Mouse (Mus musculus): Measurements from ENCODE around the gene Prf1. TPM values are rescaled to one million over a fixed set of nuclear protein-coding genes. Genes with fewer than 3 reads are reported as not detected.

The Prf1 gene
- 0.65 and 1.3 TPM in 2 replicates for polyA plus RNA-seq (2012; rRNA removed)

DNA sequence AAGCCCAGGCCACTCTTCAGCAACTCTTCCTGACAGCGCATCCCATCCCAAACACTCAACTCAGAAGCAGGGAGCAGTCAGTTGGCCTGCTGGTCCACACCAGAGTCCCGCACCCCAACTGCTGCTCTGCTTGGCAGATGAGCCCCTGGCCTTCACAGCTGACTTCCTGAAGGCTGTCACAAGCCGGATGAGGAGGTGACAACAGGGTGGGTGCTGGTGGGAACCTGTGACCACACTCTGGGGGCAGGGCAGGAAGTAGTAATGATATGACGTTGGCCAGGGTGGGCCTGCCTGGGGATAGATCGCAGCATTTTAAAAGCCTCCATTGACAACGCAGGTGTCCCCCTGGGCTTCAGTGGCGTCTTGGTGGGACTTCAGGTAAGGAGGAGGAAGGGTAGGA, at the start of gene Prf1:
TSS of gene Prf1 (plus strand) at position 357 of the 400 bp plus-strand sequence.
- no peaks in the 10 kb centered on the region for H3K4me1 ChIP-seq (ENCODE audit: control insufficient read depth, insufficient read depth, insufficient read length, low read length)
- H3K4me3 ChIP-seq (ENCODE audit: low read depth, low read length), result peak within 1 kb of the TSS; percentile 19; the same call in 1 of the 2 replicates
- H3K27me3 ChIP-seq (ENCODE audit: control insufficient read depth, insufficient read depth, low read length), result no peaks in the 10 kb centered on the region
- no peak within 1 kb of the TSS for H3K27ac ChIP-seq (ENCODE audit: insufficient read depth, low read depth, low read length)
- H3K36me3 ChIP-seq (ENCODE audit: control insufficient read depth, insufficient read depth, low read length), result no peaks in the 10 kb centered on the region
- no peak for TF ChIP-seq POLR2A (IDR thresholded peaks at IDR 0.05; ENCODE audit: low read depth, low read length)
- no peak for TF ChIP-seq CTCF (IDR thresholded peaks at IDR 0.05; ENCODE audit: extremely low read depth, insufficient read length, insufficient replicate concordance, low read depth, low read length)
- WGBS, result 70% methylated on average over 7 of the region's 7 CpGs

- no peaks in the 10 kb centered on the region for H3K4me1 ChIP-seq (ENCODE audit: control insufficient read depth, insufficient read depth, insufficient read length, low read length)
- H3K27ac ChIP-seq (ENCODE audit: insufficient read depth, low read depth, low read length), result no peak overlapping the region
- no peaks in the 10 kb centered on the region for H3K36me3 ChIP-seq (ENCODE audit: control insufficient read depth, insufficient read depth, low read length)
- TF ChIP-seq CTCF (IDR thresholded peaks at IDR 0.05; ENCODE audit: extremely low read depth, insufficient read length, insufficient replicate concordance, low read depth, low read length), result no peak
- no peak for TF ChIP-seq POLR2A (IDR thresholded peaks at IDR 0.05; ENCODE audit: low read depth, low read length)
- H3K27me3 ChIP-seq (ENCODE audit: control insufficient read depth, insufficient read depth, low read length), result no peaks in the 10 kb centered on the region
- H3K4me3 ChIP-seq (ENCODE audit: low read depth, low read length), result no peak overlapping the region
- 60% methylated on average over 13 of the region's 13 CpGs for WGBS
Measured at GRCm38 (mm10) chr10:61248596-61249114, 49.0 kb upstream of the Prf1 start.

DNA sequence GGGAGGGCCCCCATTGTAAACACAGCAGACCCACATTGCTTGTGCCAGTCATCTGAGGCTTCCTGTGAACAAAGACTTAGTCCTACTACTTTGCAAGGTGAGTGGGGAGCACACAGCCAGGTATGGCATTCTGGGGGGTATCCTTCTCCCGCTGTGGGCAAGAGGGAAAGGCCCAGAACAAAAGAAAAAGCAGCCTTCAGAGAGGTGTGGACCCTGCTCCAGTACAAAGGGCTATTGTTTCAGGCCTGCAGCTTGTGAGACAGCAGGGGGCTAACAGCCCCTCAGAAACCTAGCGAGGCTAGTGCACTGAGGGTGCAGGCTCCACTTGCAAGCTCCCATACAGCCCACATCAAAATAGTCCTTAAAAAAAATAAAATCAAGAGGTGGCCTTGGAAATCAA, 47.7 kb upstream of the Prf1 start:
- WGBS, result 69% methylated on average over 2 of the region's 2 CpGs
- H3K27me3 ChIP-seq (ENCODE audit: control insufficient read depth, insufficient read depth, low read length), result no peaks in the 10 kb centered on the region
- no peaks in the 10 kb centered on the region; the same call in 1 of the 2 replicates for H3K4me1 ChIP-seq (ENCODE audit: control insufficient read depth, insufficient read depth, insufficient read length, low read length)
- H3K27ac ChIP-seq (ENCODE audit: insufficient read depth, low read depth, low read length), result no peak overlapping the region
- no peaks in the 10 kb centered on the region for H3K36me3 ChIP-seq (ENCODE audit: control insufficient read depth, insufficient read depth, low read length)
- no peak overlapping the region for H3K4me3 ChIP-seq (ENCODE audit: low read depth, low read length)
- TF ChIP-seq CTCF (IDR thresholded peaks at IDR 0.05; ENCODE audit: extremely low read depth, insufficient read length, insufficient replicate concordance, low read depth, low read length) (no peak), POLR2A (IDR thresholded peaks at IDR 0.05; ENCODE audit: low read depth, low read length) (no peak)

- TF ChIP-seq CTCF (IDR thresholded peaks at IDR 0.05; ENCODE audit: extremely low read depth, insufficient read length, insufficient replicate concordance, low read depth, low read length), result no peak
- no peak for TF ChIP-seq POLR2A (IDR thresholded peaks at IDR 0.05; ENCODE audit: low read depth, low read length)
- H3K4me3 ChIP-seq (ENCODE audit: low read depth, low read length), result no peak overlapping the region
- H3K27me3 ChIP-seq (ENCODE audit: control insufficient read depth, insufficient read depth, low read length), result no peaks in the 10 kb centered on the region
- WGBS, result 64% methylated on average over 6 of the region's 6 CpGs
- no peak overlapping the region for H3K27ac ChIP-seq (ENCODE audit: insufficient read depth, low read depth, low read length)
- no peaks in the 10 kb centered on the region; the same call in 1 of the 2 replicates for H3K4me1 ChIP-seq (ENCODE audit: control insufficient read depth, insufficient read depth, insufficient read length, low read length)
- no peaks in the 10 kb centered on the region for H3K36me3 ChIP-seq (ENCODE audit: control insufficient read depth, insufficient read depth, low read length)
Measured at GRCm38 (mm10) chr10:61254761-61255160, 42.9 kb upstream of the Prf1 start.

- Histone ChIP-seq H3K27me3 (ENCODE audit: control insufficient read depth, insufficient read depth, low read length) (no peaks in the 10 kb centered on the region), H3K27ac (ENCODE audit: insufficient read depth, low read depth, low read length) (no peak overlapping the region), H3K4me3 (ENCODE audit: low read depth, low read length) (no peak overlapping the region), H3K4me1 (ENCODE audit: control insufficient read depth, insufficient read depth, insufficient read length, low read length) (no peaks in the 10 kb centered on the region; the same call in 1 of the 2 replicates), H3K36me3 (ENCODE audit: control insufficient read depth, insufficient read depth, low read length) (no peaks in the 10 kb centered on the region)
- no peak for TF ChIP-seq CTCF (IDR thresholded peaks at IDR 0.05; ENCODE audit: extremely low read depth, insufficient read length, insufficient replicate concordance, low read depth, low read length)
- no peak for TF ChIP-seq POLR2A (IDR thresholded peaks at IDR 0.05; ENCODE audit: low read depth, low read length)
- WGBS, result 73% methylated on average over 8 of the region's 8 CpGs
Measured at GRCm38 (mm10) chr10:61255190-61255589, 42.4 kb upstream of the Prf1 start.

GRCm38 (mm10) chr10:61256665-61257064, 41.0 kb upstream of the Prf1 start:
- TF ChIP-seq POLR2A (IDR thresholded peaks at IDR 0.05; ENCODE audit: low read depth, low read length) (no peak), CTCF (IDR thresholded peaks at IDR 0.05; ENCODE audit: extremely low read depth, insufficient read length, insufficient replicate concordance, low read depth, low read length) (no peak)
- Histone ChIP-seq H3K27ac (ENCODE audit: insufficient read depth, low read depth, low read length) (no peak overlapping the region), H3K4me1 (ENCODE audit: control insufficient read depth, insufficient read depth, insufficient read length, low read length) (no peaks in the 10 kb centered on the region; the same call in 1 of the 2 replicates), H3K36me3 (ENCODE audit: control insufficient read depth, insufficient read depth, low read length) (no peaks in the 10 kb centered on the region), H3K27me3 (ENCODE audit: control insufficient read depth, insufficient read depth, low read length) (no peaks in the 10 kb centered on the region), H3K4me3 (ENCODE audit: low read depth, low read length) (no peak overlapping the region)
- 81% methylated on average over 9 of the region's 9 CpGs for WGBS

DNA sequence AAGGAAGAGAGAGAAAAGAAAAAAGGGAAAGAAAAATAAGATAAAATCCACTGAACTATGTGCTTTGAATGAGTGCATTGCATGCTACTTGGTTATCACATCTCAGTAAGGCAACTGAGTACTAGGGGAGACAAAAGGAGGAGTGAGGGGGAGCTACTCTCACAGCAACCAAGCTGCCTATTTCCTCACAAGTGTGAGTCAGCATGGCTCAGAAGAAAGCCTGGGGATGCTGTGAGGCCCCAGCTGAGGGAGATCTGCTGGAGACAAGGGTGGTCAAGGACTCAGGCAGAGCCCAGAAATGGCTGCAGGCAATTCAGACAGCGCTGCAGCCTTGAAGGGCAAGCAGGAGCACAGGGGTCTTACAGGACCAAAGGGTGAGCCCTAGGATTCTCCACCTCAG, 39.5 kb upstream of the Prf1 start:
- WGBS, result 81% methylated on average over 1 of the region's 1 CpGs
- H3K27ac ChIP-seq (ENCODE audit: insufficient read depth, low read depth, low read length), result no peak overlapping the region
- H3K4me1 ChIP-seq (ENCODE audit: control insufficient read depth, insufficient read depth, insufficient read length, low read length), result no peaks in the 10 kb centered on the region; the same call in 1 of the 2 replicates
- no peaks in the 10 kb centered on the region for H3K36me3 ChIP-seq (ENCODE audit: control insufficient read depth, insufficient read depth, low read length)
- TF ChIP-seq POLR2A (IDR thresholded peaks at IDR 0.05; ENCODE audit: low read depth, low read length) (no peak), CTCF (IDR thresholded peaks at IDR 0.05; ENCODE audit: extremely low read depth, insufficient read length, insufficient replicate concordance, low read depth, low read length) (no peak)
- no peaks in the 10 kb centered on the region for H3K27me3 ChIP-seq (ENCODE audit: control insufficient read depth, insufficient read depth, low read length)
- H3K4me3 ChIP-seq (ENCODE audit: low read depth, low read length), result no peak overlapping the region

All from small intestine, adult 2 months (tissue).